Mouse (Mus musculus): ENCODE data around the gene Amh.
A peak's percentile ranks its signal among the peaks of the same experiment; 100 is the strongest.

The Amh gene

GRCm38 (mm10) chr10:80785963-80786362 lies 19.1 kb upstream of the Amh start:
- DNase-seq (ENCODE audit: low spot score in 2 of 2): no peak

GRCm38 (mm10) chr10:80787517-80787916 lies 17.5 kb upstream of the Amh start:
- DNase-seq (ENCODE audit: low spot score in 2 of 2): no peak

- DNase-seq (ENCODE audit: low spot score in 2 of 2): no peak
Observed at GRCm38 (mm10) chr10:80790761-80791404, 14.2 kb upstream of the Amh start.

- DNase-seq (ENCODE audit: low spot score in 2 of 2): no peak
Observed at GRCm38 (mm10) chr10:80791476-80792174, 13.4 kb upstream of the Amh start.

- peak in 1 of 2 experiments; percentile 69 for DNase-seq (ENCODE audit: low spot score in 2 of 2)
Observed at GRCm38 (mm10) chr10:80792175-80793032, 12.6 kb upstream of the Amh start.

GRCm38 (mm10) chr10:80793033-80793784 lies 11.8 kb upstream of the Amh start:
- DNase-seq (ENCODE audit: low spot score in 2 of 2): no peak

- DNase-seq (ENCODE audit: low spot score in 2 of 2): no peak
Observed at GRCm38 (mm10) chr10:80793803-80794202, 11.2 kb upstream of the Amh start.

- no peak for DNase-seq (ENCODE audit: low spot score in 2 of 2)
Observed at GRCm38 (mm10) chr10:80794750-80795149, 10.3 kb upstream of the Amh start.

- DNase-seq (ENCODE audit: low spot score in 2 of 2): no peak
Observed at GRCm38 (mm10) chr10:80796307-80796848, 8.7 kb upstream of the Amh start.

- peak in 1 of 2 experiments; percentile 79 for DNase-seq (ENCODE audit: low spot score in 2 of 2)
Observed at GRCm38 (mm10) chr10:80797186-80798149, 7.6 kb upstream of the Amh start.

GRCm38 (mm10) chr10:80798150-80799006 lies 6.7 kb upstream of the Amh start, which contains the start of the genes Sf3a2 and Plekhj1:
Sf3a2 (plus strand) TSS chr10:80798198.
Plekhj1 (minus strand) TSS chr10:80798626.
- peak; percentile 94 to 99 for DNase-seq (ENCODE audit: low spot score in 2 of 2)

GRCm38 (mm10) chr10:80799070-80799566 lies 5.9 kb upstream of the Amh start:
- DNase-seq (ENCODE audit: low spot score in 2 of 2): no peak

GRCm38 (mm10) chr10:80802204-80802912 lies 2.7 kb upstream of the Amh start:
- no peak for DNase-seq (ENCODE audit: low spot score in 2 of 2)

- DNase-seq (ENCODE audit: low spot score in 2 of 2): no peak
Observed at GRCm38 (mm10) chr10:80802996-80803395, 2.0 kb upstream of the Amh start.

GRCm38 (mm10) chr10:80804340-80804739 lies 703 bp upstream of the Amh start:
- DNase-seq (ENCODE audit: low spot score in 2 of 2): no peak

GRCm38 (mm10) chr10:80805322-80805721 lies 279 bp downstream of the Amh start:
- no peak for DNase-seq (ENCODE audit: low spot score in 2 of 2)

- DNase-seq (ENCODE audit: low spot score in 2 of 2): peak; percentile 87 to 96
Observed at GRCm38 (mm10) chr10:80805925-80806324, 882 bp downstream of the Amh start.

GRCm38 (mm10) chr10:80806341-80807056 lies 1.5 kb downstream of the Amh start:
- DNase-seq (ENCODE audit: low spot score in 2 of 2): peak in 1 of 2 experiments; percentile 72

All from spleen, postnatal 4 days (tissue).